Mouse (Mus musculus): ENCODE results near the gene Rnaseh1. TPM values are rescaled to one million over a fixed set of nuclear protein-coding genes. Genes with fewer than 3 reads are reported as not detected.
A peak's percentile ranks its signal among the peaks of the same experiment; 100 is the strongest.

Gene Rnaseh1
- polyA plus RNA-seq (2021): 19.7 TPM

- no peaks in the 10 kb centered on the region for H3K27me3 ChIP-seq
- CTCF ChIA-PET: interaction anchor here (0.8 to 1.2 kb wide), 2 partner anchors 11 to 24 kb away, joined by 3 read pairs; no protein-coding TSS in a partner anchor
- in situ Hi-C loops (cut with MboI; ENCODE audit: low pct_unique_long_range_greater_than_20kb): no loop called here
- DNase-seq (ENCODE audit: low read depth, low spot score) (peak; percentile 28), ATAC-seq (peak; percentile 94)
- TF ChIP-seq CTCF (IDR thresholded peaks at IDR 0.05): no peak
- POLR2A ChIA-PET: no interaction called here
Observed at GRCm38 (mm10) chr12:28649141-28650110, at the start of gene Rnaseh1. TSS of gene Rnaseh1 (plus strand) at chr12:28649602.

GRCm38 (mm10) chr12:28602259-28602658 lies 47.1 kb upstream of the Rnaseh1 start:
- no peak for TF ChIP-seq CTCF (IDR thresholded peaks at IDR 0.05)
- H3K27me3 ChIP-seq: peaks cover 27% of the 10 kb centered on the region
- ATAC-seq (no peak), DNase-seq (ENCODE audit: low read depth, low spot score) (no peak)
- POLR2A ChIA-PET: no interaction called here
- in situ Hi-C loops (cut with MboI; ENCODE audit: low pct_unique_long_range_greater_than_20kb): no loop called here
- CTCF ChIA-PET: no interaction called here

GRCm38 (mm10) chr12:28603494-28603893 lies 45.9 kb upstream of the Rnaseh1 start:
- no peak for DNase-seq (ENCODE audit: low read depth, low spot score)
- ATAC-seq: no peak
- ChIA-PET POLR2A (interaction anchor here (0.7 kb wide), 1 partner anchor 108 kb away, joined by 6 read pairs; no protein-coding TSS in a partner anchor), CTCF (no interaction called here)
- in situ Hi-C loops (cut with MboI; ENCODE audit: low pct_unique_long_range_greater_than_20kb): no loop called here
- peaks cover 36% of the 10 kb centered on the region for H3K27me3 ChIP-seq
- TF ChIP-seq CTCF (IDR thresholded peaks at IDR 0.05): no peak

- H3K27me3 ChIP-seq: peaks cover 14% of the 10 kb centered on the region
- TF ChIP-seq CTCF (IDR thresholded peaks at IDR 0.05): no peak
- DNase-seq (ENCODE audit: low read depth, low spot score): no peak
- in situ Hi-C loops (cut with MboI; ENCODE audit: low pct_unique_long_range_greater_than_20kb): no loop called here
- ChIA-PET POLR2A (no interaction called here), CTCF (no interaction called here)
- no peak for ATAC-seq
Observed at GRCm38 (mm10) chr12:28607546-28608305, 41.7 kb upstream of the Rnaseh1 start.

GRCm38 (mm10) chr12:28612391-28612790 lies 37.0 kb upstream of the Rnaseh1 start:
- no peak for TF ChIP-seq CTCF (IDR thresholded peaks at IDR 0.05)
- in situ Hi-C loops (cut with MboI; ENCODE audit: low pct_unique_long_range_greater_than_20kb): no loop called here
- DNase-seq (ENCODE audit: low read depth, low spot score) (no peak), ATAC-seq (no peak)
- ChIA-PET CTCF (no interaction called here), POLR2A (no interaction called here)
- peaks cover 7% of the 10 kb centered on the region for H3K27me3 ChIP-seq

GRCm38 (mm10) chr12:28614401-28614800 lies 35.0 kb upstream of the Rnaseh1 start:
- no peak for TF ChIP-seq CTCF (IDR thresholded peaks at IDR 0.05)
- ChIA-PET POLR2A (no interaction called here), CTCF (no interaction called here)
- DNase-seq (ENCODE audit: low read depth, low spot score): no peak
- ATAC-seq: no peak
- H3K27me3 ChIP-seq: no peaks in the 10 kb centered on the region
- in situ Hi-C loops (cut with MboI; ENCODE audit: low pct_unique_long_range_greater_than_20kb): no loop called here

GRCm38 (mm10) chr12:28617297-28617696 lies 32.1 kb upstream of the Rnaseh1 start:
- ChIA-PET CTCF (no interaction called here), POLR2A (no interaction called here)
- no peaks in the 10 kb centered on the region for H3K27me3 ChIP-seq
- in situ Hi-C loops (cut with MboI; ENCODE audit: low pct_unique_long_range_greater_than_20kb): no loop called here
- no peak for DNase-seq (ENCODE audit: low read depth, low spot score)
- ATAC-seq: no peak
- no peak for TF ChIP-seq CTCF (IDR thresholded peaks at IDR 0.05)

- CTCF ChIA-PET: no interaction called here
- DNase-seq (ENCODE audit: low read depth, low spot score) (no peak), ATAC-seq (no peak)
- TF ChIP-seq CTCF (IDR thresholded peaks at IDR 0.05): no peak
- POLR2A ChIA-PET: no interaction called here
- H3K27me3 ChIP-seq: no peaks in the 10 kb centered on the region
- in situ Hi-C loops (cut with MboI; ENCODE audit: low pct_unique_long_range_greater_than_20kb): no loop called here
Observed at GRCm38 (mm10) chr12:28621451-28622166, 27.8 kb upstream of the Rnaseh1 start.

GRCm38 (mm10) chr12:28622167-28622532 lies 27.3 kb upstream of the Rnaseh1 start:
- in situ Hi-C loops (cut with MboI; ENCODE audit: low pct_unique_long_range_greater_than_20kb): no loop called here
- no peak for DNase-seq (ENCODE audit: low read depth, low spot score)
- ChIA-PET POLR2A (no interaction called here), CTCF (no interaction called here)
- H3K27me3 ChIP-seq: no peaks in the 10 kb centered on the region
- no peak for TF ChIP-seq CTCF (IDR thresholded peaks at IDR 0.05)
- no peak for ATAC-seq

GRCm38 (mm10) chr12:28622641-28623040 lies 26.8 kb upstream of the Rnaseh1 start:
- ChIA-PET POLR2A (no interaction called here), CTCF (no interaction called here)
- ATAC-seq (no peak), DNase-seq (ENCODE audit: low read depth, low spot score) (no peak)
- in situ Hi-C loops (cut with MboI; ENCODE audit: low pct_unique_long_range_greater_than_20kb): no loop called here
- H3K27me3 ChIP-seq: no peaks in the 10 kb centered on the region
- no peak for TF ChIP-seq CTCF (IDR thresholded peaks at IDR 0.05)
